Mouse (Mus musculus) frontal cortex, adult (tissue): ENCODE data around the gene Mrps24.

Experiments used
- ATAC-seq: cut with Nextera tagmentation; 2 replicates; pipeline ENCODE4 v1.9.2; 2017; ENCODE audit warnings: mild to moderate bottlenecking, moderate library complexity, mixed read lengths; ENCODE audit not compliant: low TSS enrichment

The Mrps24 gene

DNA sequence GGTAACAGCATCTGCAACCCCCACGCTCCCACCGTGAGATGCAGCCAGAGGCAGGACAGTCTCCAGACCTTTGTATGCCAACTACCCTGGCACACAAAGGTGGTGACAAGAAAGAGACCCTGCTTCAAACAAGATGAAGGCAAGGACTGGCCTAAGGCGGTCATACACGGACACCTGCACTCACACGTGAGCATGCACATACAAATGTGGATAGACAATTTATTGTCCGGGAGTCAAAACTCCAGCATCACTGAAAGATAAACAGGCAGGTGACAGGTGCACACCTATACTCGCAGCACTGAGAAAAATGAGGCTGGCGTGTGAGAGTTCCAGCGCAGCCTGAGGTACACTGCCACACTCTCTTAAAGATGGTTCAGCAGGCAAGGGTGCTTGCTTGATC is 9.5 kb downstream of the Mrps24 start:
- no peak for ATAC-seq

DNA sequence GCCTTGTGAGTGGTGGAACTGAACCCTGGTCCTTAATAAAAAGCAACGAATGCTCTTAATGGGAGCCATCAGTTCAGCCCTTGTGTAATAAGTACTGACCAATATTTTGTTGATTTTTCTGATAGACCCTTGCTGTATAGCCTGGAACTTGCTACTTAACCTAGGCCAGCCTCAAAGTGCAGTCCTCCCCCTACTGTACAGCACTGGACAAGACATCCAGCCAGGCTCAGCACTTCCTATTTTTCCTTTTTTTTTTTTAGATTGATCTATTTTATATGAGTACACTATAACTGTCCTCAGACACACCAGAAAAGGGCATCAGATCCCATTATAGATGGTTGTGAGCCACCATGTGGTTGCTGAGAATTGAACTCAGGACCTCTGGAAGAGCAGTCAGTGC is 12.1 kb downstream of the Mrps24 start:
- ATAC-seq = no peak

DNA sequence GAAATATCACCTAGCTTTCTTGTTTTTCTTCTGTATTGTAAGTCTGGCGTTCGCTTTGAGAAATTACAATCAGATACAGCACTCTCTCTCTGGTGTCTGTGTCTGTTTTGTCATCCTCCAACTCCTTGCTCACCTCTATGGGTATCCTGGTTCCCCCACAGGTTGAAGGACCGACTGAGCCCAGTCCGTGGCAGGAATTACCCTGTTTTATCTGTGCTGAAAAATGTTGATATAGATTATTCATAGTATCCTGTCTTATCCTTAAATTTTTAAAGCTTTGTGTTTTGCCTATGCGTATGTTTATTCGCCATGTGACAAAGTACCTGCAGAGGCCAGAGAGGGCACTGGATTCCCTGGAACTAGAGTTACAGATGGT is 12.5 kb downstream of the Mrps24 start:
- ATAC-seq = no peak

DNA sequence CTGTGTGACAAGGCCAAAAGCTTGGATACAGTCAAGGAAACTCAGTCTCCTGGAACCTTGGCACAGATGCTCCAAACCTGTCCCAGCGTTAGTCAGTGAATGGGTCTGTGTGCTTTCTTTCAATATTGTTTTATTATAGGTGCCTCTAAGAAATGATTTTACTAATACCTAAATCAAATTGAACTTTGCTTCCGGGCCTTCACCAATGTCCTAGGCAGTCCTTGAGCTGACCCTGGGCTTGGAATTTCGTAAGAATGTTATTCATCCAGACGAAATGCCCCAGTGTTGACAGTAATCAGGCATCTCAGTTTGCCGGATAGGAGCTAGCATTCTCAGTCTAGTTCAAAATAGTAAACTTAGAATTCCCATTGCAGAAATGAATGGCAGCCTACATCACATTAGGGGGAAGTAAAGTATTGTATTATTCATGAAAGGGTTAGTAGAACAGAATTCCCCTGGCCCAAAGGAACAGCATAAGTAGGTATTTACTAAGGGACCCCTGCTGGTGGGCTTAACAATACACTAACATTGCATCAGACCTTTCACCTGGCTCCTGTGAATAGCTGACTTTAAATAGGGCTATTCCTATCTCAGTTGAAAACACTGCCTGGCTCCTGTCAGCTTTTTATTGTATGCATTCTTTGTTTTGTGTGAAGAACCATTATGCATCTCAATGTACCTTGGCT is 13.1 kb downstream of the Mrps24 start:
- ATAC-seq = no peak

- ATAC-seq = no peak
These were observed 13.7 kb downstream of the Mrps24 start for GRCm38 (mm10) chr11:5701821-5702220.

- no peak for ATAC-seq
These were observed 14.2 kb downstream of the Mrps24 start for GRCm38 (mm10) chr11:5701300-5701699.

DNA sequence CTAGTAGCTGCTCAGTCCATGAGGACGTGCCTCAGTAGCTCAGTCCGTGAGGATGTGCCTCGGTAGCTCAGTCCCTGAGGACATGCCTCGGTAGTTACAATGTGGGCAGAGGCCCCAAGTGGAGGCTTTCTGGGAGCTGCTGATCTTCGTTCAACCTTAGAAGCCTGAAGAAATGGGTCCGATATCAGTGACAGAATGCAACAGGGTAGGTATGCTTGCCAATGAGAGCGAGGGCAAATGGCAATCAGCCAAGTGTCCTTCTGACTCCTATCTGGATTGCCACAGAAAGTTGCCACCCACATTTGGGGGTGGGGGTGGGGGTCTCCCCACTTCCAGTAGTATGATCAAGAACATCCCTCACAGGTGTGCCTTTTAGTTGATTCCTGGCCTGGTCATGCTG is 14.7 kb downstream of the Mrps24 start:
- no peak for ATAC-seq

GRCm38 (mm10) chr11:5691775-5692174 is 23.7 kb downstream of the Mrps24 start:
- ATAC-seq = peak; percentile 64; the same call in 1 of the 2 replicates

GRCm38 (mm10) chr11:5684283-5684682 is 31.2 kb downstream of the Mrps24 start:
- ATAC-seq = no peak

GRCm38 (mm10) chr11:5682541-5682940 is 32.9 kb downstream of the Mrps24 start:
- no peak for ATAC-seq
